Mouse (Mus musculus) cerebellum, adult 2 months (tissue): ENCODE data around the gene Orm3.

Experiments
- CTCF ChIP-seq: fragments of 200-500 bp; IDR thresholded peaks from 2 replicates; pipeline ENCODE4 v1.5.1; 2011; ENCODE audit warnings: low read depth, mild to moderate bottlenecking, control low read depth, low read length, moderate library complexity, borderline replicate concordance; ENCODE audit not compliant: insufficient read depth
- POLR2A ChIP-seq: fragments of 200-500 bp; IDR thresholded peaks from 2 replicates; pipeline ENCODE4 v1.6.1; 2011; ENCODE audit warnings: low read length, control low read depth, borderline replicate concordance; ENCODE audit not compliant: insufficient read depth

DNA sequence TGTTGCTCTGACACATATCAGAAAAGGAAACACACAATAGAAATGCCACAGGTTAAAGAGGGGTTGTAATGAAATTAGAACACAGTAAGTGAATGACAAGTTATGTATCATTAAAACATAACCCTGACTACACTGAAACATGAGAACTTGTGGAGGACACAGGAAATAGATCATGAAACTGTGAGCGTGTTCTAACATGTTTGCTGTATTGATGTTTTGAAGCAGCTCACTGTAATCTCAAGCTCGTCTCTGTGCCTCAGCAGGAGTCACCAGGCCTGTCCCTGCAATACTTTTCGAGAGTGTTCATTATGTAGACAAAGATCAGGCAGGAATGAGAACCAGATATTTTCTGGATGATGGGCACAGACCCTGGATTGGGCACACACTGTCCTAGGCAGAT is 12.4 kb upstream of the Orm3 start:
- TF ChIP-seq POLR2A (no peak), CTCF (no peak)
